Mouse (Mus musculus): ENCODE measurements around the gene Galnt10.

Gene Galnt10

GRCm38 (mm10) chr11:57686797-57687196 lies 41.6 kb downstream of the Galnt10 start:
- CTCF ChIA-PET, result no interaction called here

- CTCF ChIA-PET, result no interaction called here
Observed at GRCm38 (mm10) chr11:57687258-57687657, 42.0 kb downstream of the Galnt10 start.

GRCm38 (mm10) chr11:57688179-57688929 lies 43.1 kb downstream of the Galnt10 start:
- CTCF ChIA-PET, result no interaction called here

- CTCF ChIA-PET, result interaction anchor here (1.0 kb wide), 1 partner anchor 9 kb away, joined by 3 read pairs; no protein-coding TSS in a partner anchor
Observed at GRCm38 (mm10) chr11:57689811-57690210, 44.6 kb downstream of the Galnt10 start.

GRCm38 (mm10) chr11:57690836-57691235 lies 45.6 kb downstream of the Galnt10 start:
- CTCF ChIA-PET, result interaction anchor here (1.0 kb wide), 1 partner anchor 10 kb away, joined by 3 read pairs; no protein-coding TSS in a partner anchor

- CTCF ChIA-PET, result no interaction called here
Observed at GRCm38 (mm10) chr11:57691939-57692338, 46.7 kb downstream of the Galnt10 start.

GRCm38 (mm10) chr11:57692726-57693125 lies 47.5 kb downstream of the Galnt10 start:
- CTCF ChIA-PET, result no interaction called here

- CTCF ChIA-PET, result no interaction called here
Observed at GRCm38 (mm10) chr11:57694486-57694885, 49.2 kb downstream of the Galnt10 start.

- CTCF ChIA-PET, result interaction anchor here (0.7 kb wide), 1 partner anchor 43 kb away, joined by 7 read pairs; no protein-coding TSS in a partner anchor
Observed at GRCm38 (mm10) chr11:57696207-57696676, 51.0 kb downstream of the Galnt10 start.

- CTCF ChIA-PET, result no interaction called here
Observed at GRCm38 (mm10) chr11:57696807-57697251, 51.6 kb downstream of the Galnt10 start.

- CTCF ChIA-PET, result no interaction called here
Observed at GRCm38 (mm10) chr11:57700114-57700513, 54.9 kb downstream of the Galnt10 start.

- CTCF ChIA-PET, result no interaction called here
Observed at GRCm38 (mm10) chr11:57701193-57701925, 56.1 kb downstream of the Galnt10 start.

GRCm38 (mm10) chr11:57701956-57702355 lies 56.7 kb downstream of the Galnt10 start:
- CTCF ChIA-PET, result no interaction called here

GRCm38 (mm10) chr11:57706620-57707019 lies 61.4 kb downstream of the Galnt10 start:
- CTCF ChIA-PET, result interaction anchor here (0.5 kb wide), 1 partner anchor 66 kb away, joined by 4 read pairs; no protein-coding TSS in a partner anchor

- CTCF ChIA-PET, result interaction anchor here (0.5 kb wide), 1 partner anchor 65 kb away, joined by 4 read pairs; no protein-coding TSS in a partner anchor
Observed at GRCm38 (mm10) chr11:57707114-57707798, 62.0 kb downstream of the Galnt10 start.

- CTCF ChIA-PET, result no interaction called here
Observed at GRCm38 (mm10) chr11:57708174-57709154, 63.2 kb downstream of the Galnt10 start.

GRCm38 (mm10) chr11:57713960-57714359 lies 68.7 kb downstream of the Galnt10 start:
- CTCF ChIA-PET, result no interaction called here

GRCm38 (mm10) chr11:57716721-57717120 lies 71.5 kb downstream of the Galnt10 start:
- CTCF ChIA-PET, result interaction anchor here (0.7 kb wide), 1 partner anchor 151 kb away, joined by 3 read pairs; no protein-coding TSS in a partner anchor

GRCm38 (mm10) chr11:57717432-57717831 lies 72.2 kb downstream of the Galnt10 start:
- CTCF ChIA-PET, result interaction anchor here (0.7 kb wide), 1 partner anchor 152 kb away, joined by 3 read pairs; no protein-coding TSS in a partner anchor

- CTCF ChIA-PET, result no interaction called here
Observed at GRCm38 (mm10) chr11:57718081-57718480, 72.8 kb downstream of the Galnt10 start.

- CTCF ChIA-PET, result no interaction called here
Observed at GRCm38 (mm10) chr11:57719631-57720030, 74.4 kb downstream of the Galnt10 start.

Data from spleen, embryonic (tissue).